Mouse (Mus musculus): Measurements from ENCODE around the gene Bhlhe41. TPM values are rescaled to one million over a fixed set of nuclear protein-coding genes. Genes with fewer than 3 reads are reported as not detected.

Gene Bhlhe41
- 6.3 and 30.5 TPM in 2 replicates for polyA plus RNA-seq (2012; ENCODE audit: low replicate concordance)

GRCm38 (mm10) chr6:145865289-145865885 lies at the start of gene Bhlhe41:
TSS of gene Bhlhe41 (minus strand) at chr6:145865558.

Other genes starting within 250 kb of the Bhlhe41 start
- gene Tuba3b, start 249.8 kb downstream of the Bhlhe41 start, polyA plus RNA-seq (2012; ENCODE audit: low replicate concordance) = 0.10 TPM in 1 of 2 replicates, not detected in the other
- 1.5 TPM in 2 replicates for gene Rassf8, start 118.8 kb downstream of the Bhlhe41 start, polyA plus RNA-seq (2012; ENCODE audit: low replicate concordance)
- gene Sspn, start 66.1 kb upstream of the Bhlhe41 start, polyA plus RNA-seq (2012; ENCODE audit: low replicate concordance) = 0.24 and 0.68 TPM in 2 replicates

All from hematopoietic multipotent progenitor cell, adult 10-12 weeks (in vitro differentiated cells).